Mouse (Mus musculus): ENCODE data around the gene Fcer1g.

The Fcer1g gene

DNA sequence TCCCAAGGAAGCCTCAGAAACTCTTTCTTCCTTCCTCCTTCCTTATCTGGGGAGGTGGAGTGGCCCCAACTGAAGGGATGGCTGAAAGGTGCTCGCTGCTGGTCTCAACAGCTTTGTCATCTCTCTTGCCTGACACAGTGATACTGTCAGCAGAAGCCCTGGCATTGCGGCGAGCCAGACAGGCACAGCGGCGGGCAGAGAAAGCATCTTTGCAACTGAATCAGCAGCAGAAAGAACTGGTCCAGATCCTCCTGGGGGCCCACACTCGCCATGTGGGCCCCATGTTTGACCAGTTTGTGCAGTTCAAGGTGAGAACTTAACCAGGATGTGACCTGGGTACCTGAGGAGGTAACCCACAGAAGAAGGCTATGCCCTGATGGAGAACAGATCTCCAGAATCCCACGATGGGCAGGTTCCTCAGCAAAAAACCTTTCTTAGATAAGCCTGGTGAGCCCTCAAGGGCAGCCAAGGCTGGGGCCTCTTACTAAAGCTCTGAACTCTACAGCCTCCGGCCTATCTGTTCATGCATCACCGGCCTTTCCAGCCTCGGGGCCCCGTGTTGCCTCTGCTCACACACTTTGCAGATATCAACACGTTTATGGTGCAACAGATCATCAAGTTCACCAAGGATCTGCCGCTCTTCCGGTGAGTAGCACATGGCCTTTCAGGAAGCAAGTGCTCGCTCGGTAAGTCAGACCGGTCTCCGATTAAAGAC, 17.8 kb downstream of the Fcer1g start:
- DNase-seq (ENCODE audit: low spot score), result no peak

DNA sequence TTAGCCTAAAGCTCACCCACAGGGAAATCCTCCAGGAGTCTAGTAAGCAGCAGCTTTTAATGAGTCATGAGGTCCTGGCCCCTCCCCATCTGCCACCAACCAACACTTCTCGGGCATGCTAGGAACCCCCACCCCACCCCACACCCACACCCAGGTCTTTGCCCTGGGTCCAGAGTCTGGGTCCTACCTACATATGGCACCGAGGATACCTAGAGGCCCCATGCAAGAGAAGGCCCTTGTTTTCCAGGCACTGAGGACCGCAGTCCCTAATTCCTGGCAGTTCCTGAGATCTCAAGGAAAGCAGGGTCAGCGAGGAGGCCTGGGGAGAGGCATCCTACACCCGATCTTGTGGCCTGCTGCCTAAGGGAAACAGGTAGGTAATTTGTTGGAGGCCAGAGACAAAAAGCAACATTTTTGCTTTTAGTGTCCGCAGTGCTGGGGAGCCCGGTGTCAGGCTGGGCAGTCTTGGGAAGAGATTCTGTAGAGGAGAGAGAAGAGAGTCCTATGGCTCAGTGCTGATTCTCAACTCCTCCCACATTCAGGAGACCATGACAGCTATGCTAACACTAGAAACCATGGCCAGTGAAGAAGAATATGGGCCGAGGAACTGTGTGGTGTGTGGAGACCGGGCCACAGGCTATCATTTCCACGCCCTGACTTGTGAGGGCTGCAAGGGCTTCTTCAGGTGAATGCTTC, 20.2 kb downstream of the Fcer1g start, which contains the start of gene Nr1i3:
Gene Nr1i3, plus strand, starts transcription at position 170 of the 696 bp plus-strand sequence.
- no peak for DNase-seq (ENCODE audit: low spot score)

DNA sequence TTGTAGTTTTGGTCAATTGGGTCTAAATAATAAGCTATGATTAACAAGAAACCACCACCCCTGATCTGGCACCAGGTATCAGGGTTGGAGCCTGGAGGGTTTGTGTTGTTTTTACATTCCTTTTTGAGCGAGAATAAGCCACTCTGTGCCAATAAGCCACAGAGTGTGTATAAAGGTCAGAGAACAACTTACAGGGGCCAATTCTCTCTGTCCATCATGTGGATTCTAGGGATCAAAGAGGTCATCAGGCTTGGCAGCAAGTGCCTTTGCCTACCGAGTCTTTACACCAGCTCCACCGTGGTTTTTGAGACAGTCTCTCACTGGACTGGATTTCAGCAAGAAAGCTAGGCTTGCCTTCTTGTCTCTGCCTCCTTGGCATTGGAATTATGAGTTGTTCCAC, 21.3 kb downstream of the Fcer1g start:
- DNase-seq (ENCODE audit: low spot score), result no peak

DNA sequence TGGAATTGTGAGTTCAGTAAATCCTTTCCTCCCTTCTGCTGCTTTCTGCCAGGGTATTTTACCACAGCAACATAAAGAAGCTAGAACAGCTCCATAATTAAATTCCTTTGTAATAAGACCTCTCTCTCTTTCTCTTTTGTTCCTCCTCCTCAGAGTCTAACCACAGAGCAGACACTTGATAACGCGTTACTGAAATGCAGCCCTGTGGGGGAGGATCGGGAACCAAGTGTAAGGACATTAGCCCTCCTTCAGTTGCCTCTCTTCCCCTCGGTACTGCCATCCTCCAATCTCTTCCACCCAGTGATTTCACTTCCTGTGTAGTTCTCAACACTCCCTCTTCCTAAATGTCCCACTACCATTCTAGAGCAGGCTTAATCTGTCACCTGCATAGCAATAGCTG, 24.8 kb downstream of the Fcer1g start:
- DNase-seq (ENCODE audit: low spot score), result no peak

DNA sequence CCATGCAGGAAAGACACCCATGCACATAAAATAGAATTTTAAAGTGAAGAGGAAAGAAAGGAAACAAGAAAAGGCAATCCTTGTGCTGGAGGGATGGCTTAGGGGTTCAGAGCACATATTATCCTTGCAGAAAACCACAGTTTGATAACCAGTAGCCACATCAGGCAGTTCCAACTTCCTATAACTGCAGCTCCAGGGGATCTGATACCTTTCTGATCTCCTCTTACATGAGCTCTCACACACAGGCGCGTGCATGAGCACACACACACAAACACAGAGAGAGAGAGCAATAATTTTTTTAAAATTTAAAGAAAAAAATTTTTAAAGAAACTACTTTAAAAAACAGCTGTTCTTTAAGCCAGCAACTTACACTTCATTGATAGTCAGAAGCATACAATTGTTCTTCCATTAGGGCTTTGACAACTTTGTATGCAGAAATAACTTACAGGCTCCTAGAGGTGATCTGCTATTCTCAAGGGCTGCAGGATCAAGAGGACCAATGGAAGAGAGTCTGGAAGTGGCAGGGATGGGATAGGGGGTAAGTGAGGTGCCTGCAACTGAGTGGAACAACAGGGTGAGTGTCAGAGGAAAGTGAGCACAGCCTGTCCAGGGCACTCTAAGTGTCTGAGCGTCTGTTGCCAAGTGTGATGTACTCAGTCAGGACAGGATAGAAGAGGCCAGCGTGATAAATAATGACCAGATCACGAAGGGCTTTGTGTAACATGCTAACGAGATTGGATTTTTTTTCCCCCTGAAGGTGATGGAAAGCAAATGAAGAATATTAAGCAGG, 28.3 kb downstream of the Fcer1g start:
- DNase-seq (ENCODE audit: low spot score), result no peak

DNA sequence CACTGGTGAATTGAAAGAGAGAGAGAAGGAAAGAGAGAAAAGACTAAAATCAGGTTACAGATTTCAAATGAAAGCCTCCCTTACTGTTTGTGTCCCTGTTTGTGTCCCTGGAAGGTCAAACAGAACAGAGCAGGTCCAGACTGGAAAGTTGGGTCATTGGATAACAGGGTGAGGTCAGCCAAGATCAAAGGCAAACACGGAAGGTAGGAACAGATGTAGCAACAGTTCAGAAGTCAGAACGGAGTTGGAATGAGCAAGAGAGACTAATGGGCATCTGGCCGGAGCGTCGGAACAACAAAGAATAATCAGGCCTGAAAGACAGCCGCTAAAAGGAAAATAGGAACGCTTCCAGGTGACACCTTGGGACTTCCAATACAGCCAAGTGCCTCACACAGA, 29.9 kb downstream of the Fcer1g start:
- no peak for DNase-seq (ENCODE audit: low spot score)

DNA sequence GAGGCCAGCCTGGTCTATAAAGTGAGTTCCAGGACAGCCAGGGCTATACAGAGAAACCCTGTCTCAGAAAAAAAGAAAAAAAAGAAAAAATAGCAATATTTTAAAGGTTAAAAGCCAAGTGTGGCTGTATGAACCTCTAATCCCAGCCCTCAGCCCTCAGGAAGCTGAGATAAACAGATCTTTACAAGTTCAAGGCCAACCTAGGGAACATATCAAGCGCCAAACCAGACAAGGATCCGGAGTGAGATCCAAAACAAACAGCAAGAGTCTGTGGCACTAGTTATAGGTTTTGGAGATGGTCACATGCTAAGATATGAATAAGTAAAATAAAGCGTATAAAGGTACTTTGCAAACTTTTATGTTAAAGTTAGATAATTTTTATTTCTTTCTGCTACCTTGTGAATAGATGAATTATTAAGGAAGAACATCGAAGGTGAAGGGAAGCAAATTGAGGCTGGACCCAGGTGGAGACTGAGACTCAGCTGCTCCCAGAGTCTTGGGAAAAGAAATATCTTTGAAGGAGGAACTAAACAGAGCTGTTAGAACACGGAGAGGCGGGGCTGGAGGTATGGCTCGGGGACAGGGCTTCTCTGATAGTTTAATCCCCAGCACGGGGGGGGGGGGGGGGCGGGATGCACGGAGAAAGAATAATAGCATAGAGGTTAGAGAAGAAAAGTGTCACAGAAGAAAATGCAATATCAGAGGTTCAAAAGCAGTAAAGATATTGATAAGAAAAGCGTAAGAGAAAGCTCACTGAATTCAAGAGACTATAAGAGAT, 30.5 kb downstream of the Fcer1g start:
- DNase-seq (ENCODE audit: low spot score), result no peak

DNA sequence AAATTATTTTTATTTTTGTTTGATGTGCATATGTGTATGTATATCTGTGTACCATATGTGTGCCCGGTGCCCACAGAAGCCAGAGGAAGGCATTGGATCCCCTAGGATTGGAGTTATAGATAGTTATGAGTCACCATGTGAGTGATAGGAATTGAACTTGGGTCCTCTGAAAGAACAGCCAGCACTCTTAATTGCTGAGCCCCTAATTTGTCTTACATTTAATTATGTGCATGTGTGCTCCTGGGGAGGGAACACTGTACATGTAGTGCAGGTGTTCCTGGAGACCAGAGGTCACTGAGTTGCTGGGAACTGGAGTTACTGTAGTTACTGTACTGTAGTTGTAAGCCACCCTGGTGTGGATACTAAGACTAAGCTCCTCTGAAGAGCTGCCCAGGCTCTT, 33.4 kb downstream of the Fcer1g start:
- no peak for DNase-seq (ENCODE audit: low spot score)

DNA sequence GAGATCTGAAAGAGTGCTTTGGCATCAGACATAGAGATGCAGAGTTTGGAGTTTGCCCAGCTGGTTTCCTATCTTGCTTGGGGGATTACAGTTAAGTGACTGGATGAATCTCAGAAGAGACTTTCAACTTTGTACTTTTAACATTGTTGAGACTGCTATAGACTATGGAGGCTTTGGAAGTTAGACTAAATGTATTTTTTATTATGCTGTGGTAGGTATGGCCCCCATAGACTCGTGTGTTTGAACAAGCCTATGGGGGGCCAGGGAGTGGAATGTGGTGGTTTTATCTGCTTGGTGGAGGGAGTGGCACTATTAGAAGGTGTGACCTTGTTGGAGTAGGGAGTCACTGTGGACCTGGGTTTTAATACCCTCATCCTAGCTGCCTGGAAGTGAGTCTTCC, 34.6 kb downstream of the Fcer1g start:
- DNase-seq (ENCODE audit: low spot score), result no peak

DNA sequence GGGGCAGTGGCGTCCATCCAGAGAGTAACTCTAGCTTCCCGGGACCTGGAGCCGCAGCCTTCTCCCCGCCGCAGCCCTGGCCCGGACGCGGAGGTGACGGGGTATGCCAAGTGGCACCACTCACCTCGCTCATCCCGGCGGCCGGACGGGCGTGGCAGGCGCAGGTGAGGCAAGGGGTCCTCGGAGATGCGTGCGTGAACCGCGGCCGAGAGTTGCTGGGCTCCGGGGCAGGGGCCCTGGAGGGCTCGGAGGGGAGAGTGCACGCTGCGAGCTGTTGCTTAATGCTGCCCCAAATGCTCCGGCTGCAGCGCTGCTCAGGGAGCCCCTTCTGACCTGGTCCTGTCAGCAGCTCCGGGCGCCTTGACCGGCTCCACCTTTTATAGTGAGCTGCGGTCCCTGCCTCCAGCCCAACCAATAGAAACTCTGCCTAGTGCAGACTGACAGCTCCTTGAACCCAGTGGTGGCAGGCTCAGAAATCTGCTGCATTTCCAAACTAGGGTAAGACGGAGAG, 38.2 kb downstream of the Fcer1g start, which contains the start of gene Pcp4l1:
Gene Pcp4l1, minus strand, starts transcription at position 382 of the 511 bp plus-strand sequence.
- DNase-seq (ENCODE audit: low spot score), result peak; percentile 80

DNA sequence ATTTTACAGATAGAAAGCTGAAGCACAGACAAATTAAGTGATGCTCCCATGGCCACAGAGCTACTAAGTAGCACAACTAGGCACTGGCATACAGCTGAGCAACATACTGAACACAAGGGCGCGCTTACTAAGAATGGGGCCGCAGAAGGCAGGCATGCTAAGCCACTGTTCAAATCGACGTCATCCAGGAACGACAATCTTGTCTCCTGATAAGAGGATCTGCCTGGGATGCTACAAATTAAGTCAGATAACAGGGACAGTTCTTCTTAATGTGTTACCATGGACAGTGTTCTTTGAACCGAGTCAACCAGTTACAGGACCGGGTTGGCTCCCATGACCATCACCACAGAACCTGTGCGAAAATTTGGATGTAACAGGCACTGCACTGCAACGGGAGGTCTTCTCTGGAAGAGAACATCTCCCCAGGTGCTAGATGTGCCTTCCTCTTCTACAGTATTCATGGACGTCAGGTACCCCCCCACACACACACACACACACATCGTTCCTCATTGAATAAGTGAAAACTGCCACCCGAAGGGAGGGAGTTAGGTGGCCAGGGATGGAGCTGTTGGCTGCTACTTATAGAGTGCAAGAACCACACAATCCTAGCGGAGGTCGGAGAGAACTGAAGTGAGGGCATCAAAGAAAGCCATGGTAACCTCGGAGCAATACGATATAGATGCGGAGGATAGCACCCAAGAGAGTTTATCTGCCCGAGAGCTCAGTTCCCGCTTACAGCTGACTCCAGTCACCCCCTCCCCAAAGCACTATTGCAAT, 38.9 kb downstream of the Fcer1g start:
- peak; percentile 33 for DNase-seq (ENCODE audit: low spot score)

DNA sequence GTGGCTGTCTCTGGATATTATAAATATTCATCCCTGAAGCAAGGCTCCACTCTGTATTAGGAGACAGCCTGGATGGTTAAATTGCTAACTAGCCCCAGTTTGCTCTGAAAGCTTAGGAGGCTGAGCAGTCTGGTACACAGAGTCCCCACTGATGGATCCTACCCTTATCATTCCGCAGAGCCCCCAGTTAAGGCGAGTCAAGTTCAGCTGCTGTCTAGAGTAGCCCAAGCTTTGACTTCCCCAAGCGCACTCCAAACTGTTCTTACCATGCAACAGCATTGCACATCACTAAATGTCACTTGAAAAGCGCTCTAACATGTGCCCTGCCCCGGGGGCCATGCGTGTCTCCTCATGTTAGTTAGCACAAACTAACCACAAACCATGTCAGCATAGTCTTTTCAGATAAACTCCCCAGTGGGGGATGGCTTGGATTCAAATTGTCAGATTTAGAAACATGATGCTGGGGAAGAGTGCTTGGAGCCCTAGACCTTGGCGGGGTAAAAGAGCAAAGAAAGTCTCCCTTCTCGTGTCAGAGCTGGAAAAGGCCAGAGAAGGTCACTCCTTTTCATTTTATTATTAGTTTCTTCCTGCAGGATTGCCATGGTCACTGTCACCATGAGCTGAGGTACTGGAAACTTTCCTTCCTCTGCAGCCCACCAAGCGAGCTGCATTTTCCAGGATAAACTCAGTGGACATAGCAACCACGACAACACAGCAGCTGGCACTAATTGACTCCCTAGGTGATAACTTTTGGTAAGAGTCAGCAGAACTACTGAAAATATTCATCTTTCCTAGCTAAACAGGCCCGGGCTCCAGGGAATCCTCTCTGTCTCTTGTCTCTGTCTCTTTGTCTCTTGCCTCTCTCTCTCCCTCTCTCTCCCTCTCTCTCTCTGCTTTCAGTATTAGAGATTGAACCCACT, 40.0 kb downstream of the Fcer1g start:
- peak; percentile 23 for DNase-seq (ENCODE audit: low spot score)

DNA sequence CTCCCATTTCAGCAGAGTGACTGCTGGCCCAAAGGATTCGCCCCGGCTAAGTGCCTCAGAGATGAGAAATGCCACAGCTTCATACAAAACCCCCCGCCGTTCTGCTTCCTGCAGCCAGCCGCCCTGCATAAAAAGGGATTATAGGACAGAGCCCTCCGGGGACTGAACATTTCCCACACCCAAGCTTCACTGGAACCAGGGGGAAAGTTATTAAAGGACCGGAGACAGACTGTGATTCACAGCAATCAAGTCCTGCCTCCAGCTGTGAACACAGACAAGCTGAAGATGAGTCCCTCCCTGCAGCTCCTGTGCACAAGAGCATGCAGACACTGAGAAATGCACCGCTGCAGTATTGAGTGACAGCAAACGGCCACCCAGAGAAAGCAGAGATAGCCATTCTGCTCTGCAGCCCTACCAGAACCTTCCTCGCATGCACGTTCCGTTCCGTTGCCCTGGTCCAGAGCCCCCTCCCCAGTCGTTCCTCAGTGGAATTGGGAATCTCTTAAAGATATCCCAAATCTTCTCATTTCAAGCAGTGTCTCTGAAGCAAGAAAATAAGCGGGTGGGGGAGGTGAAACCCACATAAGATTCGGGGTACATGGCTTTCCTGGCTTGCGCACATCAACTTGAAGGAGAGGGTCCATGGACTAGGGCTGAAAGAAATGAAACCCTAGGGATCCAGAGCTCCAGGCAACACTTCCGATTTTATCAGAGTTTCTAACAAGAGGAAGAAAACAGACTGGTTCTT, 40.9 kb downstream of the Fcer1g start:
- peak; percentile 55 for DNase-seq (ENCODE audit: low spot score)

DNA sequence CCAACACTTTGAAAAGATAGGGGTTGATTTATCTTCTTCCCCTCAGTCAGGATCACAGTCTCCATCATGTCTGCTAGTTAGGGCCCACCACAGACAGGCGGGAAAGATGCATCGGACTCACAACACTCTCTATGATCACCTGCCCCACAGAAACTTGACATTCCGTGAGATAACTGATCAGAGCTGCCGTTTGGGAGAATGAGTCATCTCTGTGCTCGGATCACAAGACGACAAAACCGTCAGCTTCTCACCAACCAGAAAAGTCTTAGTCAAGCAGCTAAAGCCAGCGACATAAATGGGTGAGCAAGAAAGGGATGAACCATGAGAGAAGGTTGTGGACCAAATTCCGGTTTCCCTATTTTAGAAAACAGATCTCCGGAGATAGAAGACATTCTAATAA, 41.9 kb downstream of the Fcer1g start:
- DNase-seq (ENCODE audit: low spot score), result no peak

DNA sequence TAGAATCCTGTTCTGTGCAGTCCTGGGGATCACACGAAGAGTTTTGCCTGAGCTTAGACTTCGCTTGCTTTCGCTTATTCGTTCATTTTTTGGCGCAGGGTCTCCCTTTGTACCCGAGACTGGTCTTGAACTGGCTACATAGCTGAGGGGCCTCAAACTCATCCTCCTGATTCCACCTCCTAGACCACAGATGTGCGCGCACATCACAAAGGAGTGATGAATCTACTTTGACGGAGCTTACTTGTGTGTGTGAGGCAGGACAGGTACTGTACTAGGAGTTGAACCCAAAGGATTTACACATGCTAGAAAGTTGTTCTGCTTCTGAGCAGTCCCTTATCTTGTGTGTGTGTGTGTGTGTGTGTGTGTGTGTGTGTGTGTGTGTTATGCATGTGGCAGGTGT, 43.3 kb downstream of the Fcer1g start:
- no peak for DNase-seq (ENCODE audit: low spot score)

DNA sequence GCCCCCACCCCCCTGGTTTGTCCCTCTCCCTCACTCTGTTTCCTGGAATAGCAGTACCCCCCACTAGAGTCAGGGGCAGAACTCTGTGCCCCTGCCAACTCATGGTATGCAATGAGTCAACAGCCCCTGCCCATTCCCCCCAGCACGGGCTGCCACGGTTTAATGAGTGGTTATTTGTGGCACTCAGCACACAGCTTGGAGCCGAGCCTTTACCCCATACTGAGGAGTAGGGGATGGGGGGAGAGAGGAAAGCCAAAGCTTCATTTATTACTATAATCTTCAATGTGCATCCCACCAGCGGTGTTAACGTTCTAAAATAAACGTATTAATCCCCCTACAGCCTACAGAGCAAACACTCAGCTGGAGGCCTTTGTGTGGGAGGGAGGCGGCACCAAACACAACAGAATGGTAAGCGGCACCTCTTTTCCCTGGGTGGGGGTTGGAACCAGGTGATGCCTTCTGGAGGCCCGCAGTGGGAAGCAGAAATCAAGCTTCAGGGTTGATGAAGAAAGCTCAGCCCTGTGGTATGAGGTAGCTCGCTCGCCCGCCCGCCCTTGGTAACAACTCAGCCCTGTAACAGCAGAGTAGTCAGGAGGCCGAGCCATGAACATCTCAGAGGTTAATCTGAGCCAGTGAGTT, 44.6 kb downstream of the Fcer1g start:
- DNase-seq (ENCODE audit: low spot score), result no peak

DNA sequence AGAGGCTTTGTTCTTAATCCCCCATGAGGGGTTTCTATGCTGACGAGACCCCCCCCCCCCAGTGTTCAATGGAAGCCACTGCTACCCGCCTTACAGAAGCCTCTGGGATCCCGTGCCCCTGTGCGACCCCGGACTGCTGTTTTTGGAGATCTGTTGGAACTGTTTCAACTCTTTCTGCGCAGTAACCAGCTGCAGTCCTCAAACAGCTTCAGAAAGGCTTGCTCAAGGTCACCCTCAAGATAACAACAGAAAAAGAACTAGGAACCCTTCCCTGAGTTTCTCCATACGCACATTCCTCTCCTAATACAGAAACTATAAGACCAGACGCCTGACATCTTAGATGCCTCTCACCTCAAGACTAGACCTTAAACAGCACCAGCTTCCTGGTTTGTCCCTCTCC, 45.1 kb downstream of the Fcer1g start:
- DNase-seq (ENCODE audit: low spot score), result peak; percentile 39

DNA sequence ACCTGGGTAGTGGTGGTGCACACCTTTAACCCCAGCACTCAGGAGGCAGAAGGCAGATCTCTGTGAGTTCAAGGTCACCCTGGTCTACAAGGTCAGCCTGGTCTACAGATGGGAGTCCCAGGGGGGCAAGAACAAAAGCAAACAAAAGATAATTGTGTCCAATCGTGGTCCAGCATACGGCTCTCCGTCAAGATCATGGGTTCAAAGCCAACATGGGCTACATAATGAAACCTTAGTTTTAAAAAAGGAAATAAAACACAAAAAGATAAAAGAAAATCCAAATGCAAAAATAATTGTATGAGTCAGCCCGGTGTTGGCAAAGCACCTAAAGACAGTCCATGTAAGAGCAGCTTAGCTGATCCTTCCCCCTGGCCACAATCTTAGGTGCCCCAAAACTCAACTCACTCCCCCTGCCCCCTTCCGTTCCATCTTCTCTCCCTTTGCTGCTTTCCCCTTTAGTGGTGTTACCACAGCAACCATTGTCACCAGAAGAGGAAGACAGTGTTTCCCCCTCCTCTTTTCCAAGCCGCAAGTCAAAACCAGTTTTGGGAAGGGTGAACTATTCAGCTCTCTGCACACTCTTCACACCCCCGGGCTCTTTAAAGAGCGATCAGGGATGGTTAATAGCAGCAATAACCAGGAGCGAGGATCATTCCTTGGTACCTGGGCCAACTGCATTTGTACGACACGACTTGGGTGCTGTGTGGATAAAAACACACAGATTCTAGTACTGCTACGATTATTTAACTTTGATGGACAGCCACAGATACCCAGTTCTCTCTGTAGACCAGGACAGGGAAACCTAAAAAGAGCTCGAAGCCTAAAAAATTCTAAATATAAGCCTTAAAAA, 46.1 kb downstream of the Fcer1g start:
- peak; percentile 63 for DNase-seq (ENCODE audit: low spot score)
